Mouse (Mus musculus): ENCODE data around the gene Frg2f1.

DNA sequence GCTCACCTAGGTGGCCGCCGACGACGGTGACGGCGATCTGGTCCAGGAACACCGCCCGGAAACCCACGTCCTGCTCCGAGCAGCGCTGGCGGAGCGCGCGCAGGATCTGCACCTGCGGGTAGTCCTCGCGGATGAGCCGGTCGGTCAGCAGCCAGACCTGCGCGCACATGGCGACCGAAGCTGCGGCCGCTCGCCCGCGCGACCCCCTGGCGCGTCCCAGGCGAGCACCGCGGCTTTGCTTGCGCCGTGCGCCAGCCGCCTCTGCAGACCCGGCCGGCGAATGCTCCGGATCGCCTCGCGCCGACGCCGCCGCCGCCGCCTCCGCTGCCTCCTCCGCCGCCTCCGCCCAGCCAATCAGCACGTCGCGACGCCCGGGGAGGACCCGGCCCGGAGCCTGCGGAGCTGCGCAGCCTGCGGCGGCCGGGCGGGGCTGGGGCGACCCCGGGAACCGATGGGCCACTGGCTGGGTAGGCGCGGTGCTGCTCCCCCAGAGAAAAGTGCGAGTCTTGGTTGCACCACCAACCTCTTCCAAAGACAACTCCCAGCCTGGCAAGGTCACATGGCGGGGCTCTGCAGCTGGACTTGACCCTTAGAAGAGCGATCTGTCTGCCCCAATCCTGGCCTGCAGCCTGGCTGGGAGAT is 46.9 kb downstream of the Frg2f1 start, which contains the start of gene Rimkla:
- TF ChIP-seq CTCF (IDR thresholded peaks at IDR 0.05; ENCODE audit: low read depth, low read length), result no peak
- no peak for TF ChIP-seq POLR2A (IDR thresholded peaks at IDR 0.05; ENCODE audit: borderline replicate concordance, low read depth, low read length)
